Mouse (Mus musculus): ENCODE data around the gene Hsd3b7.
A peak's percentile ranks its signal among the peaks of the same experiment; 100 is the strongest.
"Not testable (repeated sequence)": the region's sequence is repeated elsewhere in the genome, so short reads cannot be mapped to it uniquely, and the experiment has no call there.

Gene Hsd3b7

GRCm38 (mm10) chr7:127815954-127816821 lies 15.8 kb downstream of the Hsd3b7 start:
- peak; percentile 88 for DNase-seq (ENCODE audit: extremely low read depth, low read depth, low spot score)

GRCm38 (mm10) chr7:127817053-127817452 lies 16.6 kb downstream of the Hsd3b7 start:
- DNase-seq (ENCODE audit: extremely low read depth, low read depth, low spot score): no peak

- DNase-seq (ENCODE audit: extremely low read depth, low read depth, low spot score): no peak
These were observed 17.4 kb downstream of the Hsd3b7 start for GRCm38 (mm10) chr7:127817776-127818175.

GRCm38 (mm10) chr7:127820836-127821509 lies 20.6 kb downstream of the Hsd3b7 start:
- DNase-seq (ENCODE audit: extremely low read depth, low read depth, low spot score): no peak

- no peak for DNase-seq (ENCODE audit: extremely low read depth, low read depth, low spot score)
These were observed 22.1 kb downstream of the Hsd3b7 start for GRCm38 (mm10) chr7:127822494-127822893.

GRCm38 (mm10) chr7:127823236-127824171 lies 23.1 kb downstream of the Hsd3b7 start:
- no peak for DNase-seq (ENCODE audit: extremely low read depth, low read depth, low spot score)

- no peak for DNase-seq (ENCODE audit: extremely low read depth, low read depth, low spot score)
These were observed 23.9 kb downstream of the Hsd3b7 start, which contains the start of the genes Stx4a and Stx1b for GRCm38 (mm10) chr7:127824176-127824871. Gene Stx4a, plus strand, starts transcription at chr7:127824294. Gene Stx1b, minus strand, starts transcription at chr7:127824549.

GRCm38 (mm10) chr7:127835550-127835949 lies 35.1 kb downstream of the Hsd3b7 start:
- no peak for DNase-seq (ENCODE audit: extremely low read depth, low read depth, low spot score)

- no peak for DNase-seq (ENCODE audit: extremely low read depth, low read depth, low spot score)
These were observed 37.1 kb downstream of the Hsd3b7 start for GRCm38 (mm10) chr7:127837473-127837872.

GRCm38 (mm10) chr7:127837878-127838277 lies 37.5 kb downstream of the Hsd3b7 start:
- DNase-seq (ENCODE audit: extremely low read depth, low read depth, low spot score): not testable (repeated sequence)

- DNase-seq (ENCODE audit: extremely low read depth, low read depth, low spot score): not testable (repeated sequence)
These were observed 39.6 kb downstream of the Hsd3b7 start for GRCm38 (mm10) chr7:127840031-127840430.

- DNase-seq (ENCODE audit: extremely low read depth, low read depth, low spot score): no peak
These were observed 40.5 kb downstream of the Hsd3b7 start for GRCm38 (mm10) chr7:127840886-127841285.

GRCm38 (mm10) chr7:127841340-127842000 lies 41.1 kb downstream of the Hsd3b7 start:
- no peak for DNase-seq (ENCODE audit: extremely low read depth, low read depth, low spot score)

GRCm38 (mm10) chr7:127842001-127842718 lies 41.8 kb downstream of the Hsd3b7 start:
- no peak for DNase-seq (ENCODE audit: extremely low read depth, low read depth, low spot score)

- DNase-seq (ENCODE audit: extremely low read depth, low read depth, low spot score): no peak
These were observed 49.8 kb downstream of the Hsd3b7 start for GRCm38 (mm10) chr7:127849973-127850875.

- DNase-seq (ENCODE audit: extremely low read depth, low read depth, low spot score): no peak
These were observed 50.5 kb downstream of the Hsd3b7 start for GRCm38 (mm10) chr7:127850906-127851305.
